Mouse (Mus musculus): ENCODE measurements around the gene Rhoj.
A peak's percentile ranks its signal among the peaks of the same experiment; 100 is the strongest.

Gene Rhoj

GRCm38 (mm10) chr12:75307961-75308951 lies at the start of gene Rhoj:
Rhoj (plus strand) TSS chr12:75308322.
- DNase-seq (ENCODE audit: low spot score): peak; percentile 64

- no peak for DNase-seq (ENCODE audit: low spot score)
These were observed 36.4 kb upstream of the Rhoj start for GRCm38 (mm10) chr12:75271726-75272125.

- DNase-seq (ENCODE audit: low spot score): no peak
These were observed 32.4 kb upstream of the Rhoj start for GRCm38 (mm10) chr12:75275730-75276129.

- no peak for DNase-seq (ENCODE audit: low spot score)
These were observed 30.7 kb upstream of the Rhoj start for GRCm38 (mm10) chr12:75277425-75277824.

- no peak for DNase-seq (ENCODE audit: low spot score)
These were observed 27.6 kb upstream of the Rhoj start for GRCm38 (mm10) chr12:75280502-75280901.

GRCm38 (mm10) chr12:75283226-75283625 lies 24.9 kb upstream of the Rhoj start:
- DNase-seq (ENCODE audit: low spot score): no peak

- DNase-seq (ENCODE audit: low spot score): peak; percentile 6
These were observed 22.0 kb upstream of the Rhoj start for GRCm38 (mm10) chr12:75286166-75286565.

- no peak for DNase-seq (ENCODE audit: low spot score)
These were observed 17.6 kb upstream of the Rhoj start for GRCm38 (mm10) chr12:75290524-75290923.

- DNase-seq (ENCODE audit: low spot score): no peak
These were observed 16.6 kb upstream of the Rhoj start for GRCm38 (mm10) chr12:75291556-75291955.

- no peak for DNase-seq (ENCODE audit: low spot score)
These were observed 15.2 kb upstream of the Rhoj start for GRCm38 (mm10) chr12:75292939-75293338.

GRCm38 (mm10) chr12:75299865-75300264 lies 8.3 kb upstream of the Rhoj start:
- no peak for DNase-seq (ENCODE audit: low spot score)

- peak; percentile 8 for DNase-seq (ENCODE audit: low spot score)
These were observed 4.0 kb upstream of the Rhoj start for GRCm38 (mm10) chr12:75304132-75304531.

- no peak for DNase-seq (ENCODE audit: low spot score)
These were observed 1.6 kb downstream of the Rhoj start for GRCm38 (mm10) chr12:75309756-75310155.

GRCm38 (mm10) chr12:75310766-75311165 lies 2.6 kb downstream of the Rhoj start:
- peak; percentile 18 for DNase-seq (ENCODE audit: low spot score)

GRCm38 (mm10) chr12:75311879-75312278 lies 3.8 kb downstream of the Rhoj start:
- no peak for DNase-seq (ENCODE audit: low spot score)

- no peak for DNase-seq (ENCODE audit: low spot score)
These were observed 5.9 kb downstream of the Rhoj start for GRCm38 (mm10) chr12:75313992-75314391.

- no peak for DNase-seq (ENCODE audit: low spot score)
These were observed 7.7 kb downstream of the Rhoj start for GRCm38 (mm10) chr12:75315851-75316250.

GRCm38 (mm10) chr12:75320441-75320925 lies 12.4 kb downstream of the Rhoj start:
- DNase-seq (ENCODE audit: low spot score): peak; percentile 19

- no peak for DNase-seq (ENCODE audit: low spot score)
These were observed 13.1 kb downstream of the Rhoj start for GRCm38 (mm10) chr12:75321189-75321588.

GRCm38 (mm10) chr12:75329188-75329587 lies 21.1 kb downstream of the Rhoj start:
- no peak for DNase-seq (ENCODE audit: low spot score)

- no peak for DNase-seq (ENCODE audit: low spot score)
These were observed 31.8 kb downstream of the Rhoj start for GRCm38 (mm10) chr12:75339894-75340293.

- no peak for DNase-seq (ENCODE audit: low spot score)
These were observed 32.2 kb downstream of the Rhoj start for GRCm38 (mm10) chr12:75340331-75340730.

- DNase-seq (ENCODE audit: low spot score): no peak
These were observed 40.4 kb downstream of the Rhoj start for GRCm38 (mm10) chr12:75348551-75348950.
